Mouse (Mus musculus): ENCODE measurements at regions not wholly inside any gene's neighbourhood (a gene's known extent, or its start where the extent isn't known, plus 50 kb on each side); places are given as distances from the start of the nearest gene placed in this dataset.

GRCm38 (mm10) chr10:43733618-43734415 is 155.7 kb downstream of the Cd24a start:
- TF ChIP-seq CTCF (conservative IDR thresholded peaks at IDR 0.05 in 1 of 2, IDR thresholded peaks at IDR 0.05 in 1 of 2; ENCODE audit: low read depth in 2 of 2, low read length in 2 of 2) (no peak), E2F4 (IDR thresholded peaks at IDR 0.05; ENCODE audit: insufficient replicate concordance, low read depth, low read length) (no peak), POLR2A (IDR thresholded peaks at IDR 0.05; ENCODE audit: low read depth, low read length) (no peak), CHD2 (IDR thresholded peaks at IDR 0.05; ENCODE audit: low read length) (no peak), MAFK (IDR thresholded peaks at IDR 0.05; ENCODE audit: insufficient replicate concordance, low read length) (peak; percentile 77; the same call in 1 of the 2 replicates), EP300 (IDR thresholded peaks at IDR 0.05; ENCODE audit: low read length) (no peak), TBP (conservative IDR thresholded peaks at IDR 0.05; ENCODE audit: low read depth, low read length) (no peak), GABPA (IDR thresholded peaks at IDR 0.05; ENCODE audit: insufficient replicate concordance, low read depth, low read length) (no peak)
